Mouse (Mus musculus) C2C12 (cell line): ENCODE data around the gene Dnaaf3.

ENCODE experiments used
- CTCF ChIP-seq: IDR thresholded peaks from one replicate; pipeline ENCODE4 v1.5.1; 2011; ENCODE audit not compliant: control insufficient read depth, insufficient read depth, insufficient read length
- MAX ChIP-seq: IDR thresholded peaks from one replicate; pipeline ENCODE4 v1.6.1; 2011; ENCODE audit warnings: mild to moderate bottlenecking, control low read depth
- MYOD1 ChIP-seq: IDR thresholded peaks from one replicate; pipeline ENCODE4 v1.6.1; 2011; ENCODE audit warnings: low read depth; ENCODE audit not compliant: control insufficient read depth, insufficient read length
- MYOG ChIP-seq: IDR thresholded peaks from one replicate; pipeline ENCODE4 v1.6.1; 2011; ENCODE audit not compliant: control insufficient read depth, insufficient read length; ENCODE audit errors: extremely low read depth
- USF1 ChIP-seq: IDR thresholded peaks from one replicate; pipeline ENCODE4 v1.6.1; 2011; ENCODE audit warnings: low read depth, mild to moderate bottlenecking, control low read depth, moderate library complexity

- TF ChIP-seq CTCF, result no peak
- TF ChIP-seq MYOG, result no peak
- TF ChIP-seq MYOD1, result no peak
- no peak for TF ChIP-seq MAX
- TF ChIP-seq USF1, result no peak
These were observed 35.8 kb downstream of the Dnaaf3 start for GRCm38 (mm10) chr7:4496468-4496867.
